Mouse (Mus musculus) layer of hippocampus, postnatal 25 days (tissue): Measurements from ENCODE around the gene Trp53rkb. TPM values are rescaled to one million over a fixed set of nuclear protein-coding genes. Genes with fewer than 3 reads are reported as not detected.

Source experiments
- DNase-seq, 2 experiments: peaks; one replicate each; pipeline ENCODE4 v3.0.0; 2022; ENCODE audit warnings: mixed read lengths in 2 of 2, low spot score in 1 of 2; ENCODE audit errors: extremely low spot score in 1 of 2
- total RNA-seq, 2 experiments: library from RNA; stranded (reverse); gene quantifications; 2 replicates each; pipeline ENCODE4 v1.2.3; 2021

Trp53rkb gene
- total RNA-seq, 2 experiments from 2014 or later: 4.4 to 7.3 TPM

DNA sequence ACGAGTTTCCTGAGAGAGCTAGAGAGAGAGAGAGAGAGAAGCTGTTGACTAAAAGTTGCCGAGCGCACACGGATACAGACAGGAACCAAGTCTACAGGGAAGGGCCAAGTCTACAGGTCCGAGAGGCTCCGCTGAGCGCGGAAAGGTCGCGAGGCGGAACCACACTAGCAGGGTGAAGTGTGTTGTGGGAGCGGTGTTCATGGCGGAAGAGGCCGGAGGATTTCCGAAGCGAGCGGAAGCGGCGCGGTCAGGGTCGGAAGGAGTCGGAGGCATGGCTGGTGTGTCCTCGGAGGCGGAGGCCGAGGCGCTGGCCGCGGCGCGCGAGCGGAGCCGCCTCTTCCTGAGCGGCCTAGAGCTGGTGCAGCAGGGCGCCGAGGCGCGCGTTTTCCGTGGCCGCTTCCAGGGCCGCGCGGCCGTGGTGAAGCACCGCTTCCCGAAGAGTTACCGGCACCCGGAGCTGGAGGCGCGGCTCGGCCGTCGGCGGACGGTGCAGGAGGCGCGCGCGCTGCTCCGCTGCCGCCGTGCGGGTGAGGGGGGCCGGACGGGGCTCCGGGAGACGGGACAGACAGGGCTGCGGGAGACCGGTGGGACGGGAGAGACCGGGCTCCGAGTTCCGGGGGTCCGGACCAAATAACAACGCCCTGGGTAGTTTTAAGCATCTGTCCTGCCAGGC lies 1.3 kb downstream of the Trp53rkb start:
- DNase-seq: peak; percentile 76 to 83

GRCm38 (mm10) chr2:166799615-166800472 lies 7.5 kb downstream of the Trp53rkb start:
- DNase-seq: no peak

DNA sequence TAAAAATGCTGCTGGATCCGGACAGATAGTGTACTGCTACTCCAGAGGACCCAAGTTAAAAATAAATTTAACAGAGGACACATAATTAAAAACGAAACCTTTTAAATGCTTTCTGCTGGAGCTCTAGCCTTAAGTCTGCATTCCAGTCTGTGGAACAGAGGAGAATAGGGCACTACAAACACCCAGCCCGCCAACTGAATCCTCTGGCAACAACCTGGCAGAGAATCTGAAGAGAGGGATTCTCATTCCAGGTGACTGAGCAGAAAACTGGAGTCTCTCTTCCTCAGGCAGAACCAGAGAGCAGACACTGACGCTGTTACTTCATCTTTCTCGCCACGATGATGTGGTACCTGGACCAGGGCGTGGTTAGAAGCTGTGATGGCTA lies 8.1 kb downstream of the Trp53rkb start:
- no peak for DNase-seq

DNA sequence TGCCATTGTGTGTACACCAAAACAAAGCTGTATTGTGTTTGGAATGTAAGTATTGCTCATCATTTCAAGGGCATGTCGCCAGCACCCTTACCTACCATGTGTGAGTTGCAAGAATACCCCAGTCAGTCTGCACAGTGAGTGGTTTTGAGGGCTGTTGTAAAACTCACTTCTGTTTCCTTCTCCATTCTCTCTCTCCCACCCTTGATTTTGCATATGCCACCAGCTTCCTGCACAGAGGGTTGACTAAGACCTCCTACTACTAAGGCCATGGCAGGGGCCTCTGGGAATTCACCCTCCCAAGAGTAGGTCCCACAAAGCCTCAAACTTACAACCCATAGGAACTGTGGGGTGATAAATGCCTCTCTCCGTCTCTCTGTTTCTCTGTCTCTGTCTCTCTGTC lies 9.1 kb downstream of the Trp53rkb start:
- DNase-seq: no peak

- no peak for DNase-seq
Observed at GRCm38 (mm10) chr2:166803298-166803697, 11.0 kb downstream of the Trp53rkb start.

- DNase-seq: peak; percentile 74
Observed at GRCm38 (mm10) chr2:166805250-166806172, 13.2 kb downstream of the Trp53rkb start, which contains the start of gene Arfgef2. Gene Arfgef2 (plus strand): TSS chr2:166805588.

- DNase-seq: no peak
Observed at GRCm38 (mm10) chr2:166806173-166806705, 13.9 kb downstream of the Trp53rkb start.

DNA sequence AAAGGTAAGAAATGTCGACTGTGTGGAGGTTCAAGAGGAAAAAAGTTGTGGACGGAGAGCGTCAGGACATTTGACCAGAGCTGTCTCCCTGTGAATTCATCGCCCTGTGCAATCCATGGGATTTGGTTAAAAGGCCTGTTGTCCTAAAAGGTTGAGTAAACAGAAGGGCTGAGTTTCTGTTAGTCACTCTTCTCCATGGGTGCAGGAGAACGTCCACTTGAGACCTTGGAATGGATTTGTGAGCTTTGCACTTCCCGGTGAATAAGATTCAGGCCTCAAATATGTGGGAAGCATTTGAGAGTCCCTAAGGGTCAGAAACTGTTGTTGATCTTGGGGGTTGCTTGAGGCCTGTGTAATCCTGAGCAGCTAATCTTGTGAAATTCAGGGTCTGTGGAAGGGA lies 14.5 kb downstream of the Trp53rkb start:
- no peak for DNase-seq

DNA sequence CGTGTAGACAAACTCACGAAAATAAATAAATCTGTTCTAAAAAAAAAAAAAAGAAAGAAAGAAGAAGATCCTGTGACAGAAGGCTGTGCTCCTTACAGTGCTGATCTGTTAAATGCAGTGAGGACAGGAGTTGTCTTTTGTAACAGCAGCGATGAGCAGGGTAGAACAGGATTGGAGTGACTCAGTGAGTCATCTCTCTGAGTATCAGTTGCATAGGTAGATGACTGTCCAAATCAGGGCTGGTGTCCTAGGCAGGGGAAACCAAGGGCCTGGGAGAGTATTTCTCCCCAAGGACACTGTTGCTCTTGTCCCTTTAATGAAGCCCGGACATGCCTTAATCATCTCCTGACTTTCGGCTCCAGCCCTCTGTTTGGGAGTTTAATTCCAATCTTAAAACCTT lies 17.2 kb downstream of the Trp53rkb start:
- DNase-seq: no peak

DNA sequence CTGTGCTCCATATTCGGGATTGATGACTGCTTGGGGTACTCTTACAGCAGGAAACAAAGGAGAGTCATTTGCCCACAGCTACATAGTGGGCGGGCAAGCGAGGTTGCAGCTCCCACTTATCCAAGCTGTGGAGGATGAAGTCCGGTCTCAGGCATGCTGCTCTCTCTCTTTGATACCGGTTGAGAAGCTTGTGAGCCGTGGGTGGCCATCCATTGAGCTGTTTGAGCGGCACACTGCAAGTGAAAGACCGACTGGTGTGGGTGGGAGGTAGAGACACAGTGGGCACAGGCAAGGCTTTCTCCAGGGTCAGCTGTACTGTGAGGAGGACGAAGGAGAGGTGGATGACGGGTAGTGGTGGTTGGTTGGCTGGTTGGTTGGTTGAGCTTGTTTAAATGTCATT lies 18.5 kb downstream of the Trp53rkb start:
- DNase-seq: no peak

DNA sequence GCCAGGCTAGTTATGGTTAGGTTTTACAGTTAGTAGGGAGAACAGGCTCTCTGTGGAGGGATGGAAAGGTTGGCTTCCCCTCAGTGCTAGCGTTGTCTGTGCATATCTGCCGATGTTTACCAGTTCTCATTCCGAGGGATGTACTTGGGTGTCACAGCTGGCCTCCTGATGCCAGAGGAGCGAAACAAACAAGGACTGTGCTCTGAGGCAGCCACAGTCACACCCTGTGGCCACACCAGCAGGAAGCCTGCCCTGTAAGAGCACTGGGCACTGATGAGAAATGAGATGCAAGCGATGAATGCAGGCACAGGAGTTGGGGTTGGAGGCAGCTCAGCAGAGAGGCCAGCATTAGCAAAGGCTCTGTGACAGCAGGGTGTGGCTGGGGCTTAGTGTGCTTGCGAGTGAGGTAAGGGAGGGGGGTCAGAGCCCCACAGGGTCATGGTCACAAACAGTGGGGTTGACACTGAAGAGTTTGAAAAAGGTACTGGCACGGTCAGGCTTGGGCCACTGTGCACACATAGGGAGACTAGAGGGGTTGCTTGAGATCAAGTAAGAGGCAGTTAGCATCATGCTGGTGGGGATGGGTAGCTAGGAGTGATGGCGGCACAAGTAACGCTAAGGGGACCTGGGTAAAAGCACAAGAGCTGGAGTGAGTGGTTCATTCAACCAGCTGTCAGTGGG lies 26.3 kb downstream of the Trp53rkb start:
- DNase-seq: no peak

DNA sequence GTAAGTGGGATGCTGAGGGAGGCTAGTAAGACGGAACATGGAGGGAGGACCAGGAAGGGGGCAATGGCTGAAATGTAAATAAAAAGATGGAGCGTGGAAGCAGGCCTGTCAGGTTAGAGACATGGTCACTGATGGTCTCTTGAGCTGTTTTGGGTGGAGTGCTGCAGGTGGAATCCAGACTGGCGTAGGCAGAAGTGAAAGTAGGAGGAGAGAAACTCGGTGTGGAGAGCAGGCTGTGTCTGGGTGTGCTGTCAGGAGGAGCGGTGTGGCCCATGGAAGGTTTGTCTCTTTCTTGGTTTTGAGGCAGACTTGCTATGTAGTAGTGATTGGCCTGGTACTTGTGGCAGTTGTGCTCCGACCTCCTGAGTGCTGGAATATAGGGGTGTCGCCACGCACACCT lies 27.5 kb downstream of the Trp53rkb start:
- DNase-seq: no peak

GRCm38 (mm10) chr2:166820844-166821243 lies 28.5 kb downstream of the Trp53rkb start:
- DNase-seq: no peak

- DNase-seq: no peak
Observed at GRCm38 (mm10) chr2:166821406-166821805, 29.1 kb downstream of the Trp53rkb start.

DNA sequence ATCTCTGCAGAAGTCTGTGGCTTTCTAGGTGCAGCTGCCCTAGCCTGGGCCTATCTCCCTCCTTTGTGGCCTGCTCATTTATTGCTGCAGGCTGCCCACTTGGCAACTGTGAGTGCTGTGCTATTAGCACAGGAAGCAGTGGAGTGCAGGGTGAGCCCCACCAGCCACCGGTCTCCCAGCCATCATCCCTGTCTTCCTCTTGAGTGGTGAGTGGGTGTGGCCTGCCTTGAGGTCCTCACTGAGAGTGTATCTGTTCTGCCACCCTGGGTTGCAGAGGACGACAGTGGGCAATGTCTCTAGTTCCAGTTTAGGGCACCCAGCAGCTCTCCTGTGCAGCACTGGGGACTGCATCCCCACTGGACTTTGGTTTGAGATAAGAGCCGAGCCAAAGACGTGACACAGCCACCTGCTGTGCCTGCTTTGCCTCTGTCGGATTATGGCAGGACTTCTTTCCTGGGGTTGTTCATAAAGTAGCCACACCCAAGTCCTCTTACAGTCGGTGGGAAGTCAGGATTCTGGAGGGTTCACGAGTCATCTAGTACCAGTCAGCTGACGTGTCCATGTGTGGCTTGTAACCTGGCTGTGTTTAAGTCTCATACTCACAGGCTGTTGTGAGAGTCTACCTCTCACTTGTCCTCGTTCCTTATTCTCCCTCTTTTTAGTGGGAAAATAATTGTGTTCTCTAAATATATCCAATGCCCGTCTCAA lies 29.9 kb downstream of the Trp53rkb start:
- no peak for DNase-seq

DNA sequence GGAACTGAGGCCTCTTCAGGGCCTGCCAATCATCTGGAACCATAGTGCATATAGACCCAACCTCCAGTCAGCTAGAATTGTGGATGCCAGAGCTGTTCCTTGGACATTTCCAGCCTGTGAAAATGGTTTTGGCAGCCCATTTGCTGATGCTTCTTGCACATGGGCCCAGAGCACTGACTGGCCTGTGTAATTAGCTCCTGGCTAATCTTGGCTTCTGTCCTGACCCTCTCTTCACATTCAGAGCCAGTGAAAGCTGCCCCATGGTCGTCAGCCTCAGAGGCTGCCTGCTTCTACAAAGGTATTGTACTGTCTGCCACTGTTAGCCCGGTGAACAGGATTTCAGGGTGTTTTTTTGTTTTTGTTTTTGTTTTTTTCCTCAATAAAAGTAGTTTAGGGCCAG lies 30.6 kb downstream of the Trp53rkb start:
- DNase-seq: no peak

DNA sequence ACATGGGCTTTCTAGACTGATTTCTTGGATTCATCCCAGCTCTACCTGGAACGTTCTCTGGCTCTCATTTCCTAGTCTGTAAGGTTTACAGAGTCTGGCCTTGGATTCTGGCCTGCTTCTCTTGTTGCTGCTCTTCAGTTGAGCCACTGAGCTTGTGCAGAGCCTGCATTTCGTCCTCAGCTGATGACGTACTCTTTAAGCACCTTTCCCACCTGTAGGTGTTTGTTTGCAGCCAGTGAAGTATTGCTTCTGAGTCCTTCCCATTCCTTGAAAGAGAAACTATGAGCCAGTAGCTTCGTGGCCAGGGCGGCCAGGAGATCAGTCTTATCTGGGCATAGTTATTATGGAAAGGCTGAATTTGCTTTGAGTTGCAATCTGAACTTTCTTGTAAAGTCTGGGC lies 32.1 kb downstream of the Trp53rkb start:
- no peak for DNase-seq

GRCm38 (mm10) chr2:166824998-166825397 lies 32.7 kb downstream of the Trp53rkb start:
- no peak for DNase-seq

- no peak for DNase-seq
Observed at GRCm38 (mm10) chr2:166826491-166827224, 34.3 kb downstream of the Trp53rkb start.
